Mouse (Mus musculus): ENCODE data around the gene Plekha1. TPM values are rescaled to one million over a fixed set of nuclear protein-coding genes. Genes with fewer than 3 reads are reported as not detected.

Plekha1 gene
- total and polyA plus RNA-seq, 3 experiments, result 0.22 TPM; not detected in 2

- Histone ChIP-seq H3K36me3 (replicated peaks) (no peaks in the 10 kb centered on the region), H3K9me3 (replicated peaks) (peaks cover 91% of the 10 kb centered on the region), H3K27me3 (ENCODE audit: insufficient read depth, low read length) (no peaks in the 10 kb centered on the region), H3K4me3 (ENCODE audit: low read depth, low read length) (no peak overlapping the region), H3K4me1 (ENCODE audit: insufficient read depth, low read depth, low read length) (no peaks in the 10 kb centered on the region)
- ATAC-seq (ENCODE audit: extremely low read depth, insufficient number of reproducible peaks, low FRiP score, poor library complexity, severe bottlenecking), result no peak
- TF ChIP-seq TAL1 (conservative IDR thresholded peaks at IDR 0.05; ENCODE audit: low read depth, low read length) (no peak), GATA1 (IDR thresholded peaks at IDR 0.05; ENCODE audit: borderline replicate concordance, low read length) (no peak), POLR2AphosphoS5 (IDR thresholded peaks at IDR 0.05; ENCODE audit: insufficient replicate concordance, low read depth, low read length) (no peak)
- no peak for DNase-seq (ENCODE audit: low spot score)
These were observed 75.2 kb downstream of the Plekha1 start for GRCm38 (mm10) chr7:130940733-130941132.

DNA sequence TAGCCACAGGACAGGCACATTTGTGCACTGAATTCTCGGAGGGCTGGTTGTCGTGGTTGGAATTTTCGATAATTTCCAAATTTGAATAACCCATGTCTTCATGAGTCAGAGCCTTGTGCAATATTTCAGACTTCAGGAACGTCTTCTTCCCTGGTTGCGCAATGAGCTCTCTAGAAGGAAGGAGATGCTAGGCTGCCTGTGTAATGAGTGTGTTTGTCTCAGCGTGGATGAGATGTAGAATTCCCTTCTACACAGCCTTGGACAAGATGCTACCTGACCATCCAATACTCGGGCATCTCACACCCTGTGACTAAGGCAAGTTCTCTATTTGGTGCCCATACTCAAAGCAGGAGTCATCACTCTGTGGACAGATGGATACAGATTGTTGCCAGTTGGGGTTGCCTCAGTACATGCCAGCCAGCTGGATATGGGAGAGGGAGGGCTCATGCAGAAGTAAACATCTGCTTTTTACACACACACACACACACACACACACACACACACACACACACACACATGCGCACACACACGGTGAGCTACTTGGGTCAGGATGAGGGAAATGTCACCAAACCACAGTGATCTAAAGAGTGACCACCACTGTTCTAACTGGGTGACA lies 77.8 kb downstream of the Plekha1 start:
- DNase-seq (ENCODE audit: low spot score), result no peak
- TF ChIP-seq GATA2 (IDR thresholded peaks at IDR 0.05; ENCODE audit: borderline replicate concordance, low read depth, low read length) (no peak), TAL1 (conservative IDR thresholded peaks at IDR 0.05; ENCODE audit: low read depth, low read length) (no peak), CTCF (IDR thresholded peaks at IDR 0.05; ENCODE audit: low read depth, low read length) (no peak), GATA1 (IDR thresholded peaks at IDR 0.05; ENCODE audit: borderline replicate concordance, low read length) (no peak), POLR2AphosphoS5 (IDR thresholded peaks at IDR 0.05; ENCODE audit: insufficient replicate concordance, low read depth, low read length) (no peak)
- ATAC-seq (ENCODE audit: extremely low read depth, insufficient number of reproducible peaks, low FRiP score, poor library complexity, severe bottlenecking), result no peak
- Histone ChIP-seq H3K36me3 (replicated peaks) (no peaks in the 10 kb centered on the region), H3K4me1 (ENCODE audit: insufficient read depth, low read depth, low read length) (no peaks in the 10 kb centered on the region), H3K9me3 (replicated peaks) (peaks cover 84% of the 10 kb centered on the region), H3K4me3 (ENCODE audit: low read depth, low read length) (no peak overlapping the region), H3K27me3 (ENCODE audit: insufficient read depth, low read length) (no peaks in the 10 kb centered on the region)

DNA sequence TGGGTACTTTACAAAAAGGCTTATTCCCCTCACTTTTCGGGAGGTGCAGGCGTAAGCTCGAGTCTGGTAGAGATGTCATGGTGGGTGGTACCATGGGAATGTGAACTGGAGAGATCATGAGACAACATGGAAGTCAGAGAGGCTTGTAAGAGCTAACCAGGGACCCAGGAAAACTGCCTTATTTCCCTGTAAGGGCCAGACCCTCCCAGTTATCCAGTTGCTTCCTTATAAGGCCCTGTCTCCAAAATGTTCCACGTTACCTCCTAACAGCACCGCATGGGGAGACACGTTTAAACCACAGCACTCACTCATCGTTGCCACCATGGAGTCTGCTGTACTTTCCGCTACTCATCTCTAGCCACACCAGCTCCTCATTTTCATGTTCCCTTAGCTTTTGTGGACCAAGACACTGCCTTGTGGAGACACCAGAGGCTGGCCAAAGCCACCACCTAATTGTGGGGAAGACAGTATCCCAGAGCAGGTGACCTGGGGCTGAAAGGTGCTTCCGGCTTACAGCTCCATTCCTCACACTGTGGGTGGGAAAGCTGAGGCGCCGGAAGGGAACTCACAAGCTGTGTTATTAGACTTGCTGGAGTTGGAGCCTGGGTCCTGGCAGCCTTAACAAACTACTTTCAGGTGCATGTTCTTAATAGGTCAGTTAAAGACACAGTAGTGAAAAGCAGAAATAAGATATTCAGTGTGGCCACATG lies 79.4 kb downstream of the Plekha1 start:
- TF ChIP-seq POLR2AphosphoS5 (IDR thresholded peaks at IDR 0.05; ENCODE audit: insufficient replicate concordance, low read depth, low read length) (no peak), CTCF (IDR thresholded peaks at IDR 0.05; ENCODE audit: low read depth, low read length) (no peak), GATA1 (IDR thresholded peaks at IDR 0.05; ENCODE audit: borderline replicate concordance, low read length) (no peak), TAL1 (conservative IDR thresholded peaks at IDR 0.05; ENCODE audit: low read depth, low read length) (no peak), GATA2 (IDR thresholded peaks at IDR 0.05; ENCODE audit: borderline replicate concordance, low read depth, low read length) (no peak)
- no peak overlapping the region for H3K4me3 ChIP-seq (ENCODE audit: low read depth, low read length)

DNA sequence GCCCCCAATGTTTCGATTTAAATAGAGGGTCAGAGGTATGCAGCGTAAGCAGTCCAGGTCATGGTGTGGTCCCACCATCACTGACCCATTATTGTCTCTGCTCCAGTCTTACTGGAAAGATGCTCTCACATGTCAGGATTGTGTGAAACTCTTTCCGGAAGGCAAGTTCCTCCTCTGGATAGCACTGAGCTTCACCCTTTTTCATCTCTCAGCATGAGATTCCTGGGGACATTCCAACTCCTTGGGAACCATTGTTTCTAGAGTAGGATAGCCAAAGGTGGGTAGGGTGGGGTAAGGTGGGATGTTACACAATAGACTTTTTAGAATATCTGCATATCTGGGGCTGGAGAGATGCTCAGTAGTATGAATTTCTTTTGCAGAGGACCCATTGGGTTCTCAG lies 80.2 kb downstream of the Plekha1 start:
- ATAC-seq (ENCODE audit: extremely low read depth, insufficient number of reproducible peaks, low FRiP score, poor library complexity, severe bottlenecking) (no peak), DNase-seq (ENCODE audit: low spot score) (no peak)
- Histone ChIP-seq H3K9me3 (replicated peaks) (peaks cover 76% of the 10 kb centered on the region), H3K36me3 (replicated peaks) (no peaks in the 10 kb centered on the region), H3K27me3 (ENCODE audit: insufficient read depth, low read length) (no peaks in the 10 kb centered on the region), H3K4me1 (ENCODE audit: insufficient read depth, low read depth, low read length) (no peaks in the 10 kb centered on the region), H3K4me3 (ENCODE audit: low read depth, low read length) (no peak overlapping the region)
- no peak for TF ChIP-seq GATA2 (IDR thresholded peaks at IDR 0.05; ENCODE audit: borderline replicate concordance, low read depth, low read length)
- no peak for TF ChIP-seq POLR2AphosphoS5 (IDR thresholded peaks at IDR 0.05; ENCODE audit: insufficient replicate concordance, low read depth, low read length)
- TF ChIP-seq CTCF (IDR thresholded peaks at IDR 0.05; ENCODE audit: low read depth, low read length), result no peak
- TF ChIP-seq TAL1 (conservative IDR thresholded peaks at IDR 0.05; ENCODE audit: low read depth, low read length), result no peak
- no peak for TF ChIP-seq GATA1 (IDR thresholded peaks at IDR 0.05; ENCODE audit: borderline replicate concordance, low read length)

More for the DNA sequence above, 79.4 kb downstream of the Plekha1 start:
- Histone ChIP-seq H3K36me3 (replicated peaks) (no peaks in the 10 kb centered on the region), H3K27me3 (ENCODE audit: insufficient read depth, low read length) (no peaks in the 10 kb centered on the region), H3K4me1 (ENCODE audit: insufficient read depth, low read depth, low read length) (no peaks in the 10 kb centered on the region), H3K9me3 (replicated peaks) (peaks cover 80% of the 10 kb centered on the region)
- no peak for ATAC-seq (ENCODE audit: extremely low read depth, insufficient number of reproducible peaks, low FRiP score, poor library complexity, severe bottlenecking)
- no peak for DNase-seq (ENCODE audit: low spot score)

DNA sequence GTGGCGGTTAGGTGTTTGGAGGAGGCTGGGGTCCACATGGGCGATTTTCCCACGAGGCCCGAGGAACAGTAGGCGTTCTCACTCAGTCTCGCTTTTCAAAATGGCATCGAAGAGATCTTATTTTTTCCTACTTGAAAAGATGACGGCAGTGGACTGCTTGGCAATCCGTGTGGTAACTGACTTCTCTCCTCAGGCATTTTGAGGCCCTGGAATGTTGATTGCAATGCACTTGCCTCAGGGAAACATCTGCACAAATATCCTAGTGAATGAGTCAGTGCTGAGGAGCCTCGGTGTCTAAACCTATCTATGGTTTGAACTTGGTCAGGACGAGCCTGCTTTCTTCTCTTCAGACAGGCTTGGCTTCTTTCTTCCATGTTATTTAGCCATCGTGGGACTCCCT lies 80.7 kb downstream of the Plekha1 start:
- no peaks in the 10 kb centered on the region for H3K36me3 ChIP-seq (replicated peaks)
- no peak overlapping the region for H3K4me3 ChIP-seq (ENCODE audit: low read depth, low read length)
- H3K9me3 ChIP-seq (replicated peaks), result peaks cover 76% of the 10 kb centered on the region
- ATAC-seq (ENCODE audit: extremely low read depth, insufficient number of reproducible peaks, low FRiP score, poor library complexity, severe bottlenecking) (no peak), DNase-seq (ENCODE audit: low spot score) (no peak)
- TF ChIP-seq CTCF (IDR thresholded peaks at IDR 0.05; ENCODE audit: low read depth, low read length) (no peak), GATA2 (IDR thresholded peaks at IDR 0.05; ENCODE audit: borderline replicate concordance, low read depth, low read length) (no peak), POLR2AphosphoS5 (IDR thresholded peaks at IDR 0.05; ENCODE audit: insufficient replicate concordance, low read depth, low read length) (no peak), GATA1 (IDR thresholded peaks at IDR 0.05; ENCODE audit: borderline replicate concordance, low read length) (no peak), TAL1 (conservative IDR thresholded peaks at IDR 0.05; ENCODE audit: low read depth, low read length) (no peak)
- no peaks in the 10 kb centered on the region for H3K27me3 ChIP-seq (ENCODE audit: insufficient read depth, low read length)
- no peaks in the 10 kb centered on the region for H3K4me1 ChIP-seq (ENCODE audit: insufficient read depth, low read depth, low read length)

- Histone ChIP-seq H3K4me3 (ENCODE audit: low read depth, low read length) (no peak overlapping the region), H3K36me3 (replicated peaks) (no peaks in the 10 kb centered on the region), H3K9me3 (replicated peaks) (peaks cover 80% of the 10 kb centered on the region), H3K27me3 (ENCODE audit: insufficient read depth, low read length) (no peaks in the 10 kb centered on the region), H3K4me1 (ENCODE audit: insufficient read depth, low read depth, low read length) (no peaks in the 10 kb centered on the region)
- DNase-seq (ENCODE audit: low spot score) (no peak), ATAC-seq (ENCODE audit: extremely low read depth, insufficient number of reproducible peaks, low FRiP score, poor library complexity, severe bottlenecking) (no peak)
- no peak for TF ChIP-seq TAL1 (conservative IDR thresholded peaks at IDR 0.05; ENCODE audit: low read depth, low read length)
- TF ChIP-seq GATA2 (IDR thresholded peaks at IDR 0.05; ENCODE audit: borderline replicate concordance, low read depth, low read length), result no peak
- no peak for TF ChIP-seq POLR2AphosphoS5 (IDR thresholded peaks at IDR 0.05; ENCODE audit: insufficient replicate concordance, low read depth, low read length)
These were observed 83.1 kb downstream of the Plekha1 start for GRCm38 (mm10) chr7:130948563-130949208.
